Mouse (Mus musculus): ENCODE data around the gene Sik2.

Sik2 gene

DNA sequence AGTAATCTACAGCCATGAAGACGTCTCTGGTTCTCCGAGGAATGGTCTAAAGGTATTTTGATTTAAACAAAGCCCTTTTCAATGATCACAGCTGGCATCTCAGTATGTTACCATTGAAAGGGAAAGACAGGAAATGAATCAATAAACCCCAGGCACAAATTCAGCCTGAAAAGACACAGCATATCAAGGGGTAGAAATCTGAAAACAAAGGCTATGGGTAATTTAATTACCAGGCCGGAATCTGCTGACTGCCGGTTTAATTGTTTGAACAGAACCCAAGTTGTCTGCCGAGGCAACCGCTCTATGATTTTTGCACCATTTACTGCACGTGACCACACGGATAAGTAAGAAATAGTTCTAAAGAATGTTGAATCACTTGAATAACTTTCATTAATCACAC lies 22.8 kb downstream of the Sik2 start:
- no peak for DNase-seq (ENCODE audit: low spot score)

DNA sequence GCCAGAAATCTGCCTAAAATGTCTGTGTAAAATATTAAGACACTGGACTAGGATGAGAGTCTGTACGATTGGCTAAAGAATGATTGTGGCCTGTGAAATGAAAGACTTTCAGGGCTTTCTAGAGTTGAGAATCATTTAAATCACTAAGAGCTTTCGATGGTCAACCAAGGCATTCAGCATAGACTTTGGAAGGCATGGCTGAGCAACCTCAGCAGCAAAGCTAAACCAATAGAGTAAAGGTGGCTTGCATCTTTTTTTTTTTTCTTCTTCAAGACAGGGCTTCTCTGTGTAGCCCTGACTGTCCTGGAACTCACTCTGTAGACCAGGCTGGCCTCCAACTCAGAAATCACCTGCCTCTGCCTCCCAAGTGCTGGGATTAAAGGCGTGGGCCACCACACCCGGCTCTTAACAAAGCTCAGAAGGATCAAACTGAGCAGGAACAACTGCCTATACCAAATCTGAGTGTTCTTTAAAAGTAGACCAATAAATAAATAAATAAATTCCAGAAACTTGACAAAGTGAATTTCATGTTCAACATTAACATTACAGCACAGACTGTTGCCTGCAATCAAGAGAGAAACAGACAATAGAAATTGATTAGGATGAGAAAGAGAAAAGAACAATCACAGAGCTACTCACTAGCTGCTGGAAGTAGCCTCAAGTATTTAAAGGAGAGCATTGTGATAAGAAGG lies 27.2 kb downstream of the Sik2 start:
- DNase-seq (ENCODE audit: low spot score), result no peak

DNA sequence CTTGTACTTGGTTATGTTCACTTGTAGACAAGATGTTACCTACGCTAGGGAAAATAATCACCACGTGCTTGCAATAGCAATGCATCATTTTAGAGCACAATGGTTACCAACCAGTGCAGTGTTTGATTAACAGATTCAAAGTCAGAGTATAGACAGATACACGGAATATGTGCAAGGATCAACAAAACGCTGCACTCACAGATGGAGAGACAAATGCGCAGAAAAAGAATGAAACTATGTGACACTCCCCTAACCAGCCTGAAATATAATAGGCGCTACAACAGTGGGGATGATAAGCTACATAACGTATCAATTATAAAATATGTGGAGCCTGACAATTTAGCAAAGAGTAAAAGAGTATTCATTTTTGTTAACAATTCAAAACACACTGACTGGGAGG lies 34.2 kb downstream of the Sik2 start:
- DNase-seq (ENCODE audit: low spot score), result no peak

DNA sequence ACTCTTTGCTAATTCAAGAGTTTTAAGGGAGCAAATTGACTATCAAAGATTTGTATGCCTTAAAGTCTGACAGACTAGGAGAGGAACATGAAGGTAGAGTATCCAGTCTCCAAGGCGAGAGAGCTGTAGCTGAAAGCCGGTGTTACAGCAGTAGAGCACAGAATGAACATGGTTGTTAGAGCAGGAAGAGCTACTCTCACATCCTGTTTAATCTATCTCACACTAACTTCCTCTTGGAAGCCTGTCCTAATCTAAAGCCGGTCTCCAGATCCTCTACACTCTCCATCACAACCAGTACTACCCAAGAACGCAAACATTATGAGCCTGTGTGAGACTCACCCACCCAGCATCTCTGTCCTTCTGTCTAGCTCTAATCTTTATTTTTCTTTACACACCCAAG lies 38.5 kb downstream of the Sik2 start:
- DNase-seq (ENCODE audit: low spot score), result no peak

DNA sequence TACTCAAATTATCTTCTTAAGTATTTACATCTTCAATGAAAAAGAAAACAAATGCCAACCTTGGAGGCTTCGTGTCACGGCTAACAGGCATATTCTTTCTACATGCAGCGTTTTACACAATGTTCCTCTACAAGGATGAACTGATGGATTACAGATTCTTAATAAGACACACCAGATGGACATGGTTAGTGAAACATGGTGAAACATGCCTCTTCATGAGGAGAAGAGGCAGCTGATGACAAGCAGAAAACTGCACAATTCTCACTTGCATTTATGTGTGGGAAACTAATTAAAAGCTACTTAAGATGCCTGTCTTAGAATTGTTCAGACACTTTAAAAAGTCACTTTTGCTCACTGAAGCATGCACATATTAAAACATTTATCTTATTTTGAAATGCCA lies 39.6 kb downstream of the Sik2 start:
- no peak for DNase-seq (ENCODE audit: low spot score)

DNA sequence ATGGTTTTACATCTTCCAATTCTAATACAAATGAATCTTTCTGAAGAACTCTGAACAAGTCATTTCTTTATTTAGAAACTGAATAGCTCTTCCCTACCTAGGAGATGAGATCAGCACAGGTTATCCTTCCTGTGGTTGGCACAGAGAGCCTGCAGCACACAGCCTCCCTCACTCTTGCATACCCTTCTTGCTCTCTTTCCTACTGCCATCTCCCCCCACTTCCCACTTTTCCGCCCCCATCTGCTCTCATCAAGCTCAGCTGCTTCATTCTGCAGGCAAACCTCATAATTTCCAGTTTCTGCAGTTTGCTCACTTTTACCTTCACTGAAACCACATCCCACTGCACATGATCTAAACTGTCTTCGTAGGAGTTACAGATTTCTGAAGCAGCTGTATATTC lies 42.6 kb downstream of the Sik2 start:
- no peak for DNase-seq (ENCODE audit: low spot score)

DNA sequence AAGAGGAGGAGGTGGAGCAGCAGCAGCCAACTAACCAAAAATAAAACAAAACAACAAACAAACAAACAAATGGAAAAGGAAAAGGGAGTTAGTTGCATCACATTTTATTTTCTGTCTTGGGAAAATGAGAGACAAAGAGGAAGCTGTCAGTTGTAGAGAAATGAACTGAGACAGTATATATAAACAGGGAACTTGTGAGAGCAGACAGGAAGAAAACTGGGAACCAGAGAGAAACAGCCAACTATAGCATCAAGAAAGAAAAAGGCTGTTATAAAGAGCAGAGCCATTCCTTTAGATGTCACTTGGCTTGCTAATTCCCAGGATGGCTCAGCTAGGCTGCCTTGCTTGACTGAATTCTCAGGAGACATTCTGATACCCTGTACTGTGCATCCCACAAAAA lies 43.5 kb downstream of the Sik2 start:
- no peak for DNase-seq (ENCODE audit: low spot score)

DNA sequence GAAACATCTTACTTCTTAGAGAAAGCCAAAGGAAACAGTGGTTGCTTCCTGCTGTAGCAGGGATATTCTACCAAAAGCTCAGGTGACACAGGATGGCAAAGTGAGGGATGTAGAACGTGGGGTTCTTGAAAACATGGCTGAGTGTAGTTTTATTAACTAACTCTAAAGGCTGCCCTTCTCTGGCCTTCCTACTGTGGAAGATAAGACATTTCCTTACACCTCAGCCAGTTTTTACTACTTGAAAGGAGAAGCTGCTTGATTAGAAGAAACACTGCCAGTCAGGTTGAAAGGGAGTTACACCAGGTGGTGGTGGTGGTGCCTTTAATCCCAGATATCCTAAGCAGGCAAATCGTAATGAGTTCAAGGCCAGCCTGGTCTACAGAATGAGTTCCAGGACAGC lies 44.0 kb downstream of the Sik2 start:
- no peak for DNase-seq (ENCODE audit: low spot score)

DNA sequence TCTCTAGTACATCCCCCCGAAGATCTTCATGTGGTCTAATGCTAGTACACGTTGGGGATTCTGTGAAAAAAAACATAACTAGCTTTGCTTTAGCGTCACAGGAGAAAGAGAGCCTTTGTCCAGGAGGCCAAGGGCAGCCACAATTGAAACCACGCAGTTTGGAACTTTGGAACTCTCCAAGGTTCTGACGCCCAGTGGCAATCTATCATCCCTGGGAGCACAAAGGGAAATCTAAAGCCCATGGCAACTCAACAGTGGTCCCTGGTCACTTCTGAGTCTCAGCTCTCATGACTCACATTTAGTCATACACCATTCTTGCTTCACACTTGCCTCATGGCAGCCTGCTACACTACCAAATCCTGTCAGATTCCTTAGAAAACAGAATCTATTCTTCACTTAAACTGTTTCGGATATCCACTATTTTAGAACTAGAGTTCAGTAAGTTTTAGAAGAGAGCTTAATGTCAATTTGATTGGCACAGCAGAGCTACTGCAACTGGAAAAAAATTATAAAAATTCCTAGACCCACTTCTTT lies 50.9 kb downstream of the Sik2 start:
- no peak for DNase-seq (ENCODE audit: low spot score)

DNA sequence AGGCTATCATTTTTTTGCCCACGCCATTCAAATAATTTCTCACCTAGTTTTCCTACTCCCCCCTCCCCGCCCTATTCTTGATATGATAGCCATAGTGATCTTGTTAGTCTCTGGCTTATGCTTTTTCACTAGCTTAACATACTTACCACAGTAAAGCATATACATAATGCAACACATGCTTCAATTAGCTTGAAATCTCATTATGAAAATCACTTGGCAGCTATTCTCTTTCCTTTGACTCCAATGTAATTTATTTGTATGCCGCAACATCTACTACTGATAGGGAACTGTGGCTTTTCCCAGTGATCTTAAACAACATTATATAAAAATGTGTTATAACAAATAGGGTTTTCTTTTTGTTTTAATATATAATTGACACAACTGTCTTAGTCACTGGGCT lies 53.7 kb downstream of the Sik2 start:
- DNase-seq (ENCODE audit: low spot score), result no peak

DNA sequence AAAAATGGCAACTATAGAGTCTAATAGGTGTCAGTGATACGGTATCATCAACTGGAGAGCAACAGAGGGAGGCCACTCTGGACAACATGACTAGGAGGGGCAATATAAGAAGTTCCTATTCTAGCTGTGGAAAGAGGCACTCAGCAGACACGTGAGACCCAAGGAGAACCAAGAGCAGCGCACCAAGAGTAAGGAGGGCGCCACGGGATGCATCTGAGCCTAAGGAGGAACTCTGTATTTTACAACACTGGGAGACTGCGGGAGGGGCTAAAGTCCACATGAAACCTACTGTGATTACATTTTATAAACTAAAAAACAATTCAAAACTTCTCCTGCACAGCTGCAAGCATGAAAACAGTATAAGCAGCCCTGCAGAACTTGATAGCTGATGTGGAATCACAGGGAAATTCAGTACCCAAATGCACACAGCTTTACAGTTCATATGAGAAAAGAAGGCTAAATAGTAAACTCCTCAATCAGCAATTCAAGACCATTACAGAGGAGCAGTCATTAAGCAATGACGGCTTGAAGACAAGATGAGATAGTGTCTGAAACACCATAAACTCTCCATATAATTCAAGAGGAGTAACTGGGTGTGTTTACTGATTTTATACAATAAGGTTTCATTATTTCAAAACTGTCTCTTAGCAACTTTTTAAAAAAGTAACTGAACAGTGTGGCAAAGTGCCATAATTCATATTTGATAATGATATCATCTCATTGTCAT lies 60.6 kb downstream of the Sik2 start:
- no peak for DNase-seq (ENCODE audit: low spot score)

DNA sequence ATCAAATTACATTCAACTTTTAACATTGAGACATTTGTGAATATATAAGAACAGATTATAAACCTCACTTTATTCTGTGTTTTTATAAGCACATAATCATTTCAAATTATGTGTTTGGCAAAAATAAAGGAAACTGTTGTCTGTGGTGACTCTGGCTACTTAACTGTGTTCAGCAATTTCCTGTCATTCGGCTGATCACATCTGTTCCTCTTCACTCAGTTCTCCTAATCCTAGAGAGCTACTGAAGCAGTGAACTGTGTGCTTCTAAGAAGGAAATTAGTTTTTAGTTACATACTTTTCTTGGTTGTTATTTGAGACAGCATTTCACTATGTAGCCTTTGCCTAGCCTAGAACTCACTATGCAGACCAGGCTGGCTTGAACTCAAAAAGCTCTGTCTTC lies 62.5 kb downstream of the Sik2 start:
- no peak for DNase-seq (ENCODE audit: low spot score)

DNA sequence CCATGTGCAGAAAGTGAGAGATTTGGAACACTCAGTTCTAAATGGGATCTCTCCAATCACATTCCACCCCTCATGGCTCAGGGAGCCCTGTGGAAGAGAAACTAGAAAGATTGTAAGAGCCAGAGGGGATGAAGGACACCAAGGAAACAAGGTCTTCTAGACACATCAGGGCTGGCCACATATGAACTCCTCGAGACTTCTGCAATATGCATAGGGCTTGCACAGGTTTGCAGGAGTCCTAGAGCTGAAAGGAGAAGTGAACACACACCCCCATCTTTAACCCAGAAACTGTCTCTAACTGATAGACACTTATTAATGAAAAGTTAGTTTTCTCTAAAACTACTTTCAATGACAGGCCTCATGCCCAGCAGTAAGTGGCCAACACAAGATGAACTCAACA lies 64.0 kb downstream of the Sik2 start:
- DNase-seq (ENCODE audit: low spot score), result no peak

DNA sequence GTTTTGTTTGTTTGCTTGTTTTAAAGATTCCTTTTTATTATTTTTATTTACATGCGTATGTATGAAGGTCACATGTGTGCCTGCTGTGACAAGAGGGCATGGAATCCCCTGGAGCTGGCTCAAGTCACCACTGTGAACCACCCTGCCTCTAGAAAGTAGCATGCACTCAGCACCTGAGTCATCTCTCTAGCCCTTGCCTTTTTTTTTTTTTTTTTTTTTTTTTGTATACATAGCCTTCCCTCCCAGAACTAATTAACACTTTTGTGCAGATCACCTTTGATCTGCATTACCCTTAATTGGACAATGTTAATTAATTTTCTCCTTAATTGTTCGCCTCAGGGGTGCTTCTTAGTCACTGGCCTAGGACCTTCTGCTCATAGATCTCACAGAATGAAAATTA lies 66.2 kb downstream of the Sik2 start:
- DNase-seq (ENCODE audit: low spot score), result no peak

DNA sequence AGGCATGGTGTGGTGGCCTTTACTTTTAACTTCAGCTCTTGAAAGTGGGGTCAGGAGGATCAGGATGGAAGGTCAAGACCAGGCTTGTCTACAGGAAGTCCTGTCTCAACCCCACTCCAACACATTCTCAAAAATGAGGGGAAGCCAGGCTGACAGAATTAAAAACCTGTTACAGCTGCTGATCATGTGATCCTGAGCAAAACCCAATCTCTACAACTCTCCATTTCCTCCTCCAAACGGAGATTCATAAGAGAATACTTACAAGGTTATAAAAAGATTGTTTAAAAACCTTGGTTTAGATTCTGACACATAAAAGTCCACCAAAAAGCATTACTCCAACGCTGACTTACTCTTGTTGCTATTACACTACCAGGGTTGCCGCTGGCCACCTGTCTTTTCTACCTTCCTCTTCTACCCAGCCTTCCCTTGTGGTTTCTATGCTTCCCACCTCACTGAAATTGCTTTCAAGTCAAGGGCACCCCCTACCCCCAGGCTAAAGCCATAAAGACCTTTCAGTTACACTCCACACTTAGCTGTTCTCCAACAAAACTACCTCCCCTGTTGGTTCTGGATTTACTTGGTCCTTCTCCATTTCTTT lies 67.0 kb downstream of the Sik2 start:
- DNase-seq (ENCODE audit: low spot score), result no peak

DNA sequence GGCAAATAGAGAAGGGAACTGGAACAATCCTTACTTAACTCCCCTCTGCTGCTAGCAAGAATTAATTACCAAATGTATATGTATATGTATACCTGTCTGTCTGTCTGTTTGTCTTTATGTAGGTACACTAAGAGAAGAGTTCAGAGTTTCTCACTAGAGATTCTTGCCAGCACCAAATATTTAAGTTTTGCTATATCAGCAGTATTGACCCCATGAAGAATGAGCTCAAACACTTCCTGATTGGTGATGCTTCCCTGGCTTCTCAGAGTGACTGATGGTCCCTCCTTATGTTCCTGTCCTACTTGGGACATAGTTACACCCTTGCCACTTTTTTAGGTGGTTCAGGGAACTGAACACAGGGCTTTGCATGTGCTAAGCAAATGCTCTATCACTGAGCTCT lies 78.9 kb downstream of the Sik2 start:
- DNase-seq (ENCODE audit: low spot score), result no peak

DNA sequence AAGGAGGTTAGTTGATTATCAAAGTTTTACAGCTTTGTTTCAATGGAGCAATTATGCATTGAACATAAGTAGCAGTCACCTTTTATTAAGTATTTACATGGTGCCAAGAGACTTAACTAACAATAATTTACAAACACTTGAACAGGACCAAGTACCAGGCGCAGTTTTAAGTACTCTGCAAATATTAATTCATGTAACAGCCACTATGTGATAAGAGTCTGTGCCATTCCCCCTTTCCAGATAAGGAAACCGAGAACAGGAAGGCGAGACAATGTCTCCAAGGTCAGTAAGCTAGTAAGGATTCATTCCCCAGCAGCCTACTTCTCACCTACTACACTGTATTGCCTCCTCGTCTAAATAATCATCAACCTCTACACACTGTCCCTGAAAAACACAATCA lies 83.1 kb downstream of the Sik2 start:
- no peak for DNase-seq (ENCODE audit: low spot score)

DNA sequence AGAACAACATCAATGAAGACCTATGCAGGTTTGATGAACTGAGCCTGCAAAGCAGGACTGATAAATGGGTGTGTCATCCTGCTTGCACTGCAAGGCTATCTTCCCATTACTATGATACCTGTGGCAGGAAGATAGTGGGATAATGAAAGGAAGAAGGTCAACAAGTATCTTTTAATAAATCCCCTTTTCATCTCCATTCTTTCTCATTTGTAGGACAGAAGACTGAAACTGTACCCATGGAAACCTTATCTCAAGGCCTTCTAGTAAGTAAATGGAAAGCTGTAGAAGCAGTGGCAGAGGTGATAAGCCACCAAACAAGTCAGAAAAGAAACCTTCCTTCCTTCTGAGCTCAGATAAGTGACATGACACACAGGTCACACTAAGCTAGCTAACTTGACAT lies 84.4 kb downstream of the Sik2 start:
- no peak for DNase-seq (ENCODE audit: low spot score)

DNA sequence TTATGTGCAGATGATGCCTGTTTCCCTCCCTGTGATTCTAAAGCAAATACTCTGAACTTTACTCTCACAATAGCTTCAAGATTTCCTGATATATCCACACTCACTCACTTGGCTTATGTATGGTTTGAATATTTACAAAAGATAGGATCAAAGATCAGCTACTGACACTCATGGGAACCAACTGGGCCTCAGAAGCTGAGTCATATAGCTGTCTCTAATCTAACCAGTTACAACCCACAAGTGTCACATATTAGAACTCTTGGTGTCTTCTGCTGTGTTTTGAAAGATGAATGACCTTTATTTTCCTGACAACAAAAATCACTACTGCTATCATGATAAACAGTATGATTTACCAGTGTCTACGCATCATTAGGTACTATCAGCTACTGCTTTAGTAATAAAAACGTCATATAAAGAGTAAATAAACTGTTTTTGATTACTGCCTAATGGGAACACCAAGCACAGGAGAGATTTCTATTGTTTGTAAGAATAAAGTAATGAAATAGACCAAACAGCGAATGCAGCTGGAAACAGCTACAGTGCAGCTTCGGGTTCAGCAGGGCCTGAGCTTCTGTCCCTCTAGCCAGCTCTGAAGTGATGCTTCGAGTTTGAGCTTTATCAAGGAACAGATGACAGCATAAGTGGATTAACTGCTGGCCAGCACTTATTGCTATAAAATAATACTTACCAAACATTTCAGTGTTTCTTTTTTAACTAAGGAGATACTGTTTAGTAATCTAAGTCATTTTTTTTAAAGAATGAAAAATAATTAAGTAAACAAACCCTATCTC lies 86.3 kb downstream of the Sik2 start:
- no peak for DNase-seq (ENCODE audit: low spot score)

DNA sequence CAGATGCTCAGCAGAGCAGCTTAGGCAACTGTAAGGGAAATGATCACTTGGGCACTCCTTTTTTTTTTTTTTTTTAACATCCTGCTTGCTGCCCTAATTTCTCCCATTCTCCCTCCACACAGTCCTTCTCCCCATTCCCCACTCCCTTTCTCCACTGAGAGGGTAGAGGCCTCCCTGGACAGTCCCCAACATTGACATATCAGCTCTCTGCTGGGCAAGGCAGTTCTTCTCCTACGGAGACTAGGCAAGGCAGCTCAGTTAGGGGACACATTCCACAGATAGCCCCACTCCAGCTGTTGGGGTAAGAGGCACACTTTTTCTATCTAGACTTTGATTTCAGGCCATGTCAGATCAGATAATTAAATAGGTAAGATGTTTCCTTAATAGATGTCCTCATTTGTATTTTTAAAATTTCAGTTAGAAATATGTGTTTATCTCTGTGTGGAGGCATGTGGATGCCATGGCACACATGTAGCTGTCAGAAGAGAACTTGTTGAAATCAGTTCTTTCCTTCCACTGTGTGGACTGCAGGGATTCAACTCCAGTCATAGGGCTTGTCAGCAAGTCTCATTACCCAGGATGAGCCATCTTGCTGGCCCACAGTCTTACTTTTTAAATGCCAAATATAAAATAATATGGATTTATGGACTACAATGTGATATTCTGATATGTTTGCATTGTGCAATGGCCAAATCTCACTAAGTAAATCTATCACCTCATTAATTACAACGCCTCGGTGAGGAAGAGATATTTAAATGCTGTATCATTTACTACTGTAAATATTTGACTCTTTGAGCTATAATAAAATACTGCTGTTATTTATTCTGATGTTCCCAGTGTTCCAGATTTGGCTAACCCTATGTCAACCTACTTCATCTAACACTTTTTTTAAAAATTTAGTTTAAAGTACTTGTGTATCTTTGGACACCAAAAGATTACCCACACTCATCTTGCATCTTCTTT lies 87.7 kb downstream of the Sik2 start:
- no peak for DNase-seq (ENCODE audit: low spot score)

DNA sequence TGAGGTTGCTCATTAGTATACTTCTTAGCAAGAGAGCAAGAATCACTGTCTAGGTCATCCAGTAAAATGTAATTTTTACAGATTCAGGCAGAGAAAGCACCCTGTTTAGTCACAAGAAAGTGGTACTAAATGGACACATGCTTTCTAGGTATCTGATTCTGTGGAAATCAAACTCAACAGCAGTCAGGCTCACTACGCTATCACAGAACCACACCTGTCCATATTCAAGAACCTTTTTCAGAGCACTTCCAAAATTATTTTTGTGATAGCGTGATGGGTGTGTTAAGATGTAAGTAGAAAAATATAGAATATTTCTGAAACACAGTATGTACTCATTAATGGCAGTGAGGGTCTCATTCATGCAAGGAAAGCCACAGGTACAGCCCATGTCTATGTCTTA lies 89.3 kb downstream of the Sik2 start:
- DNase-seq (ENCODE audit: low spot score), result no peak

Data from urinary bladder, postnatal 10 days (tissue).